Mouse (Mus musculus): ENCODE measurements at regions not wholly inside any gene's neighbourhood (a gene's known extent, or its start where the extent isn't known, plus 50 kb on each side); places are given as distances from the start of the nearest gene placed in this dataset.

DNA sequence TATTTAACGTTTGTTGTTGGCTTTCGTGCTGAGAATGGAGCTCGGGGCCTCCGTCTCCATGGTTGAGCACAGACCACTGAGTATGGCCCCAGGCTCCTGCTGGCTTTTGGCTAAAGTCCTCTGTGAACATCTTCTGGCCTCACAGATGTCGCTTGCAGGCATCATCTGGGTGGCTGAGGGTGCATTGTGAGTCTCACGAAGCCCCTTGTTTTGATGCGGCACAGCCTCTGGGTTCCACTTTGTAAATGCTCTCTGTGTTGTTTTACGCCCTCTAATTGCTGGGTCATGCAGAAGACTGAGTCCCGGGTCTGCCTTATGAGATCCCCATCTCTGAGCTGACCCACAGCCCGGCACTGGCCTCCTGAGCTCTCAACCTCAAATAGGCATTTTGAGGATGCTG lies 84.5 kb downstream of the Cryba4 start:
- no peaks in the 10 kb centered on the region for H3K4me1 ChIP-seq (ENCODE audit: control insufficient read depth)
- H3K4me3 ChIP-seq (replicated peaks) = no peak overlapping the region
- no peaks in the 10 kb centered on the region for H3K36me3 ChIP-seq (ENCODE audit: control insufficient read depth)
- TF ChIP-seq TAL1 (IDR thresholded peaks at IDR 0.05; ENCODE audit: low read length) (no peak), GATA1 (IDR thresholded peaks at IDR 0.05; ENCODE audit: low read length) (no peak)
- H3K9me3 ChIP-seq (ENCODE audit: control insufficient read depth, low read length) = no peaks in the 10 kb centered on the region
- no peaks in the 10 kb centered on the region for H3K27me3 ChIP-seq (ENCODE audit: control insufficient read depth)

- Histone ChIP-seq H3K36me3 (ENCODE audit: control insufficient read depth) (no peaks in the 10 kb centered on the region), H3K9me3 (ENCODE audit: control insufficient read depth, low read length) (no peaks in the 10 kb centered on the region), H3K27me3 (ENCODE audit: control insufficient read depth) (no peaks in the 10 kb centered on the region), H3K4me3 (replicated peaks) (no peak overlapping the region), H3K4me1 (ENCODE audit: control insufficient read depth) (no peaks in the 10 kb centered on the region)
- TF ChIP-seq GATA1 (IDR thresholded peaks at IDR 0.05; ENCODE audit: low read length) (no peak), TAL1 (IDR thresholded peaks at IDR 0.05; ENCODE audit: low read length) (no peak)
Measured at GRCm38 (mm10) chr5:112171325-112171724, 81.0 kb downstream of the Cryba4 start.

DNA sequence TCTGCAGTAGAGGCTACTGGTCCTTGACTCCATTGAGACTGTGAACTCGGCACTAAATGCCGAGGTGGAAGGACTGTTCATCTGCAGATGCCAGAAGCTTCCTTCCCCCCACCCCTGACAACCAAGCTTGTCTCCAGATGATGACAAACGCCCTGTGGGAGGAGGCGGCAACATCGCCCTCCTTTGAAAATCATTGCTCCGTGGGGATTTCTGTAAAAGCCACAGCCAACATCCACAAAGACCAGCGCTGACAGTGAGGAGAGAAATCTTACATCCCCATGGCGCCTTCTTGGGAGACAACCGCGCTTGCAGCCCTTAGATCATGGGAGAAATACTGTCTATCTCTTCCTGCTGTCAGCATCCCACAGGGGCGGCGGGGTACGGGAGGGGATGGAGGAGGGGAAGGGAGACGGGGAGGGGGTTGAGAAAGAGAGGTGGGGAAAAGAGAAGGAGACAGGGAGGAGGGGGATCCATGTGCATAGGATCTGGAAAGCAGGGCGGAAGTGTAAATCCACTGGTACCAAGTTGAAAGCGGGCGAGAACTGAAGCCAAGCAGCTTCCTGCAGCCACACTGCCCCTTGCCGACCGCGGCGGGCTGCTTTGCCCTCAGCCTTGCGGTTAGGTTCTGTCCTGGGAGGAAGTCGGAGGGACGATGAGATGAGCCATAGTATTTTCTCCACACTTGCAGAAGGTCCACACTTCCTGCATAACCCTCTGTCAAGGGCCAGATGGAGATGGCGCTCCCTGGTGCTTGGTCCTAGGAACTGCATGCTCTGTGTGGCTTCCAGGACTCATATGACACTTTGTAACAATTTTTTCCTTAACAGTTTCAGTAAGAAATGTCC lies 72.9 kb downstream of the Cryba4 start:
- TF ChIP-seq GATA1 (IDR thresholded peaks at IDR 0.05; ENCODE audit: low read length) (no peak), TAL1 (IDR thresholded peaks at IDR 0.05; ENCODE audit: low read length) (no peak)
- Histone ChIP-seq H3K4me3 (replicated peaks) (no peak overlapping the region), H3K4me1 (ENCODE audit: control insufficient read depth) (peaks cover 2% of the 10 kb centered on the region), H3K9me3 (ENCODE audit: control insufficient read depth, low read length) (no peaks in the 10 kb centered on the region), H3K36me3 (ENCODE audit: control insufficient read depth) (no peaks in the 10 kb centered on the region), H3K27me3 (ENCODE audit: control insufficient read depth) (peaks cover 15% of the 10 kb centered on the region)

DNA sequence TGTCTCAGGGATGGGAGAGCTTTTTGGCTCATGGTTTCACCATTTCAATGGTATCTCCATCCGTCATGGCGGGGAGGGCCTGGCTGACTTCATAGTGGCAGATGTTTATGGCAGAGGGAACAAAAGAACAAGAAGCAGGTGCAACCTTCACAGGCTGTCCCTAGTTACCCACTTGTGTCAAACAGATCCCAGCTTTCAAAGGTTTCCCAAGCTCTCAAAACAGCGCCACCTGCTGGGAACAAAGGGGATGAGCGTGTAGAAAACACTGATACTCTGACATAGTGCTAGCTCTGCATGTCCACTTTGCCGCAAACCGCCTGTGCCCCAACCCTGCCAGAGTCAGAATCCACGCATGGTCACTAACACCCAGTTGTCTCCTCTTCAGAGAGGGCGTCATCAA lies 69.5 kb downstream of the Cryba4 start:
- Histone ChIP-seq H3K9me3 (ENCODE audit: control insufficient read depth, low read length) (no peaks in the 10 kb centered on the region), H3K27me3 (ENCODE audit: control insufficient read depth) (peaks cover 15% of the 10 kb centered on the region), H3K4me1 (ENCODE audit: control insufficient read depth) (no peaks in the 10 kb centered on the region), H3K36me3 (ENCODE audit: control insufficient read depth) (no peaks in the 10 kb centered on the region), H3K4me3 (replicated peaks) (no peak overlapping the region)
- TF ChIP-seq GATA1 (IDR thresholded peaks at IDR 0.05; ENCODE audit: low read length) = no peak
- TF ChIP-seq TAL1 (IDR thresholded peaks at IDR 0.05; ENCODE audit: low read length) = no peak

DNA sequence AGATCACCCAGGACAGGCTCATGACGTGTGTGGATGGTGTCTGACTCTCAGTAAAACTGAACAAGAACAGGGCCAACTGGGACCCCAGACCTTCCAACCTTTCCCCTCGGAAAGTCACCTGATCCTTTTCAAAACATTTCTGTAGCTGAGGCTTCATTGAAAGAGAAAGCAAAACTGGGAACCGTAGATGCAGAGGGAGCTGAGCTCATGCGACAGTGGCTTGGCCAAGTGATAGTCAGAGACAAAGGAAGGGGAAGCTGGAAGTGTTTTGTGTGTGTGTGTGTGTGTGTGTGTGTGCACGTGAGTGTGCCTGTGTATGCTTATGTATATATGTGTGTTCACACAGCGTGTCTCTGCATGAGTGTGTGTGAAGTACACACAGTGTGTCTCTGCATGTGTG lies 56.7 kb downstream of the Cryba4 start:
- H3K4me3 ChIP-seq (replicated peaks) = no peak overlapping the region
- no peaks in the 10 kb centered on the region for H3K36me3 ChIP-seq (ENCODE audit: control insufficient read depth)
- H3K27me3 ChIP-seq (ENCODE audit: control insufficient read depth) = no peaks in the 10 kb centered on the region
- H3K9me3 ChIP-seq (ENCODE audit: control insufficient read depth, low read length) = no peaks in the 10 kb centered on the region
- TF ChIP-seq TAL1 (IDR thresholded peaks at IDR 0.05; ENCODE audit: low read length) (no peak), GATA1 (IDR thresholded peaks at IDR 0.05; ENCODE audit: low read length) (no peak)
- H3K4me1 ChIP-seq (ENCODE audit: control insufficient read depth) = no peaks in the 10 kb centered on the region

Measured in erythroblast, embryonic 14.5 days (primary cell).